Mouse (Mus musculus) ovary, postnatal 14 days (tissue): ENCODE measurements at regions not wholly inside any gene's neighbourhood (a gene's known extent, or its start where the extent isn't known, plus 50 kb on each side); places are given as distances from the start of the nearest gene placed in this dataset.
A peak's percentile ranks its signal among the peaks of the same experiment; 100 is the strongest.

Experiments
- DNase-seq: peaks from one replicate; pipeline ENCODE4 v3.0.0; 2022; ENCODE audit warnings: low spot score

DNA sequence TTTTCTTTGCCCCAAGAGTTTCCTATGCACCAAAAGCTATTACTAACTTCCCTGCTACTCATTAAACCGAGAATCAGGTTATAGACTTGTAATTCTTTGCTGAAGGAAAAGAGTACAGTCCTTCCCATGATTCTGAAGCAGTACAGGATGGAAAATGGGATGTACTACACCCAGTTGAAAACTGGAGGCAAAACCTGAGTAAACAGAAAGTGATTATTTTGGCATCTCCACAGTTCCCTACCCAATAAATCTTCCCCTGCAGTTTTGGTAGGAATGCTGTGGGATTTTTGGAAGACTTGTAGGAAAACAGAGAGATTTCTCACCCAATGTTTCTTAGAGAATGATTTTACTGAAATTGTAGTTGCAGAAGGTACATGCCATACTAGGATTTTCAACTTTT is 268.5 kb downstream of the Dio2 start:
- no peak for DNase-seq

GRCm38 (mm10) chr12:90460121-90460520 is 278.1 kb downstream of the Dio2 start:
- no peak for DNase-seq

DNA sequence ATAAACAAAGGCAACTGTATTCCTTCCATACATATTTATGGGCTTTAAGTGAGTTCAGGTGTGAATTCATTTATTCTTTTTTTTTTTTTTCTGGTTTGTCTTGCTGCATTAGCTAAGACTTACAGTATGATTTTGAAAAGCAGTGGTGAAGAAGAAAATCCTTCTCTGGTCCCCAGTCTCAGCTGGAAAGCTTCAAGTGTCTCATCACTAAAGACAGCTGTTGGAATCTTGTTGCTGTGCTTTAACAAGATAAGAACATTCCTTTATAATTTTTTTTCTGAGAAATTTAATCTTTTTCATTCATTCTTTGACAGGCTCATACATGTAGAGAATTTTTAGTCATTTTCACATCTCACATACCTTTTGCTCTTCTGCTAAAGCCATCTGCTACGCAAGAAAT is 297.6 kb downstream of the Dio2 start:
- DNase-seq, result no peak

DNA sequence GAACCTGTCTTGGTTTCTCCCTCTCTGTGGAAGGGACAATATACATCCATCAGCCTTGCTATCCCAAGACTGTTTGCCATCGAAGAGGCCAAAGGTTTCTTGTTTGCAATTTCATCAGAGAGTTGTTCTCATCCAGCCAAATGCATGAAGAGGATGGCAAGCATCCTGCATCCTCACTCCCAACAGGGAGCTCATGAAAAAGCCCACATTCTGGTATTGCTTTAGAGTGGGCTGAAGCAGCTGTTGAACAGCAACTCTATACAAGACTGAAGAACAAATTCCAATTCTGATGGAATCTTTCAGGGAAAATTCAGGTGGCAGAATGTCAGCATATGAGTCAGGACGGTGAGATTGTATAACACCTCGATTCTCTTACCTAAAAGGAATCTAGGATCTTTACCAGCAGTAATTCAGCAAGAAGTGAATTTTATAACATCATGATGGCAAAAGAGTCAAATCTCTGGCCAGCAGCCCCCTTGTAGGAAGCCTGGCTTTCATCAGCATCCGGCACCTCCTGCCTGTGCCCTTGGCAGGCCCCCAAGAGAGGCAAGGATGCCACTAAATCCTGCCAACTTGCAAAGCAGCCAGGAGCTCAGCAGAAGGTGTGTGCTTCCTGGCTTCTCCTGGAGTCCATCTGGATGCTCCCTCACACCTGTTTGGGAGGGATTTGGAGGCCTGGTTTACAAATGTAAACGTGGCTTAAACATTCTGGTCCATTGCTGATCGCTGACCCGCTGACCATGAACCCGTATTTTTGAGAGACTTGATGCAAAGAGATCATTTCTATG is 312.8 kb downstream of the Dio2 start:
- DNase-seq, result no peak

GRCm38 (mm10) chr12:90417590-90418221 is 320.5 kb downstream of the Dio2 start:
- DNase-seq, result no peak

DNA sequence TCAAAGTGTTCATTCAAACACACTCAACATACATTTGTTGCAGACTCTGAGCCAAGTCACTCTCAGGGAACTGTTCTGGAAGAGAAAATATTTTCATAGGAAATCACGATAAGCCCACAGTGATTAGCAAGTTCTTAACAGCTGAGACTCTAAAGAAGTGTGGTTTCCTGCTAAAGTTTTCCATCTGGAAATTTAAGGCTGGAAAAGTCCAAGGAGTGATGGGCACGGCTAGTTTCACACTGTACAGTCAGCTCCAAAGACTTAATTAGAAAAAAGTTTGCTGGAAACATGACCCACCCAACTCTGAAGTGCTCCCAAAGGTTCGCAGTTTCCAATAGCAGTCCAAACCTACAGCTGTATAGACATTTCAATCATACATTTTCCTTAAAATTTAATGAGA is 329.5 kb downstream of the Dio2 start:
- no peak for DNase-seq

DNA sequence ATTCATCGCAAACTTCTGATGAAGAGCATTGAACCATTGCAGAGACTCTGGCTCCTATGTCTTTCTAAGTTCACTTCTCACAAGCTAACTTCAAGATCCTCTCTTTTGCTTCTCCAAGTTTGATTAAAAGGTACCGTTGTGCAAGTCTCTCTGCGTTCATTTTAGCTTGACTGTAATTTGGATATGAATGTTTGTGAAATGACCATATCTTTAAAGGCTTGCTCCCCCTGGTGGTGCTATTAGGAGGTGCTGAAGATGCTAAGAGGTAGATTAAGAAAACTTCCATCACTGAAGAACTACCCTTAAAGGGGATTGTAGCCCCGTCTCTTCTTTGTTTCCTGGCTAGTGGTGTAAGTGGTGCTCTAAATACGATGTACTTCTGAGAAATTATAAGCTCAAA is 339.7 kb downstream of the Dio2 start:
- DNase-seq, result peak; percentile 13
